Mouse (Mus musculus): ENCODE data around the gene Kbtbd4. TPM values are rescaled to one million over a fixed set of nuclear protein-coding genes. Genes with fewer than 3 reads are reported as not detected.
A peak's percentile ranks its signal among the peaks of the same experiment; 100 is the strongest.
"Not testable (repeated sequence)": the region's sequence is repeated elsewhere in the genome, so short reads cannot be mapped to it uniquely, and the experiment has no call there.

Gene Kbtbd4
- total RNA-seq, 1 experiment from 2014 or later: 25.1 TPM

DNA sequence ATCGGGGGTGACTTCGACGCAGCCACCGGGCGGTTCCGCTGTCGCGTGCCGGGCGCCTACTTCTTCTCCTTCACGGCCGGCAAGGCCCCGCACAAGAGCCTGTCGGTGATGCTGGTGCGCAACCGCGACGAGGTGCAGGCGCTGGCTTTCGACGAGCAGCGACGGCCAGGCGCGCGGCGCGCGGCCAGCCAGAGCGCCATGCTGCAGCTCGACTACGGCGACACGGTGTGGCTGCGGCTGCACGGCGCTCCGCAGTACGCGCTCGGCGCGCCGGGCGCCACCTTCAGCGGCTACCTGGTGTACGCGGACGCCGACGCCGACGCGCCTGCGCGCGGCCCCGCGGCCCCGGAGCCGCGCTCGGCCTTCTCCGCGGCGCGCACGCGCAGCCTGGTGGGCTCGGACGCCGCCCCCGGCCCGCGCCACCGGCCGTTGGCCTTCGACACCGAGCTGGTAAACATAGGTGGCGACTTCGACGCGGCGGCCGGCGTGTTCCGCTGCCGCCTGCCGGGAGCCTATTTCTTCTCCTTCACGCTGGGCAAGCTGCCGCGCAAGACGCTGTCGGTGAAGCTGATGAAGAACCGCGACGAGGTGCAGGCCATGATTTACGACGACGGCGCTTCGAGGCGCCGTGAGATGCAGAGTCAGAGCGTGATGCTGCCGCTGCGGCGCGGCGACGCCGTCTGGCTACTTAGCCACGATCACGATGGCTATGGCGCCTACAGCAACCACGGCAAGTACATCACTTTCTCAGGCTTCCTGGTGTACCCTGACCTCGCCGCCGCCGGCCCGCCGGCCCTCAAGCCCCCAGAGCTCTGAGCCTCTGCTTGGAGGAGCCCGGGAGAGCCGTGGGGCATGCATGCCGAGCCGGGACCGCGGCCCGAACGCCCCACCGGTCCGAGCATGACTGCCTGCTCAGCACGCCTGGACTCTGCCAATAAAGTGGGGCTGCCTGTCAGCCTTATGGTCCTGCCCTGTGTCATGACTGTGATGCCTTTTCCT is 14.7 kb upstream of the Kbtbd4 start:
- peak; percentile 42; a peak in 3 of 4 replicates for ATAC-seq (replicated peaks in 1 of 2; ENCODE audit: insufficient read depth in 1 of 2, low FRiP score in 2 of 2, low TSS enrichment in 1 of 2, low read depth in 1 of 2, poor library complexity in 2 of 2, severe bottlenecking in 2 of 2)

DNA sequence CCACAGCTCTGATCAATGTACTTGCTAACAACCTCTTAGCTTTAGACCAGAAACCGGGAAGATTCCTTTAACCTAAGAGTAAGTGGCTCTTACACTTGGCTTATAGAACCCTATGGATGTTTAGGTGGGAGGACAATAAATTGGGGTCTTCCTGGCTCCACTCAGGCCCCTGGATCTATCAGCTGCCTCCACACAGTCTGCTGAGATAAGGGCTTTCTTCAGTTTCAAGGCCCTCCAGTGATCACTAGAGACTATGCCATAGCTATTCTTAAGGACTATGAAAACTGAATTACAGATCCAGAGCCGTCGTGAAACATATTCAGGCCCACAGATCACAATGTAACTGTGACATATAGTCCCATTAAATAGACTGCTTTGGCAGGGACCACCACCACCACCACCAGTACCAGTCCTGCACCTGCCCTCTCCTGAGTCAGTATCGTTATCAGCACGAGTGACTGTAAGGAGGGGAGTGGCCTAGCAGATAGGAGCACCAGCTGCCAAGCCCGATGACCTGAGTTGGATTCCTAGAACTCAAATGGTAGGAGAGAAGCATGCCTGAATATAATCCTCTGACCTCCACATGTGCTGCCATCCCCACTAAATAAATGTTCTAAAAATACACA is 10.8 kb upstream of the Kbtbd4 start:
- ATAC-seq (replicated peaks in 1 of 2; ENCODE audit: insufficient read depth in 1 of 2, low FRiP score in 2 of 2, low TSS enrichment in 1 of 2, low read depth in 1 of 2, poor library complexity in 2 of 2, severe bottlenecking in 2 of 2): no peak

DNA sequence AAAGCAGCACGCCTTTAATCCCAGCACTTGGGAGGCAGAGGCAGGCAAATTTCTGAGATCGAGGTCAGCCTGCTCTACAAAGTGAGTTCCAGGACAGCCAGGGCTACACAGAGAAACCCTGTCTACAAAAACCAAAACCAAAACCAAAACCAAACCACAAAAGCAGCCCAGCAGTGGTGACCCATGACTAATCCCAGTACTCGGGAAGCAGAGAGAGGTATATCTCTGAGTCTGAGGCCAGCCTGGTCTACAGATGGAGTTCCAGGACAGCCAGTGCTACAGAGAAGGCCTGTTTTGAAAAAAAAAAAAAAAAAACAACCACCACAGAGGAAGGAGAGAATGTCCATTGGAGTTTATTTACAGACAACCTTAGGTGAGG is 10.3 kb upstream of the Kbtbd4 start:
- not testable (repeated sequence) for ATAC-seq (replicated peaks in 1 of 2; ENCODE audit: insufficient read depth in 1 of 2, low FRiP score in 2 of 2, low TSS enrichment in 1 of 2, low read depth in 1 of 2, poor library complexity in 2 of 2, severe bottlenecking in 2 of 2)

DNA sequence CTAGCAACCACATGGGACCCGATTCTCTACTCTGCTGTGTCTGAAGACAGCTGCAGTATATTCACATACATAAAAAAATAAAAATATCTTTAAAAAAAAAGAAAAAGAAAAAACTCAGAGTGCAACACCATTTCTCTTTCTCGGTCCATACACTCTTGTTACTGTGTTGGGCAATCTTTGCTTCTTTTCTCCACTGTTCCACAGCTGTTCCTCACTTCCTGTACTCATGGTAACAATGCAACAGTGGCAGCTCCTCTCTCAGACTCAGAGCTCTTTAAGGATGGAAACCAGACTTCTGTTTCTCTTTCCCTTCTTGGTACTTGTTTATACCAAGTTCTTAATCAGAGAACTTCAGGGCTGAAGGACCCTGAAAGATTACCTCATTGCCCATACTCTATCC is 1.1 kb upstream of the Kbtbd4 start:
- ATAC-seq (replicated peaks in 1 of 2; ENCODE audit: insufficient read depth in 1 of 2, low FRiP score in 2 of 2, low TSS enrichment in 1 of 2, low read depth in 1 of 2, poor library complexity in 2 of 2, severe bottlenecking in 2 of 2): 0 out of 4 replicates have a peak, but pooled peaks of 1 of the 2 experiments have one; percentile 25

DNA sequence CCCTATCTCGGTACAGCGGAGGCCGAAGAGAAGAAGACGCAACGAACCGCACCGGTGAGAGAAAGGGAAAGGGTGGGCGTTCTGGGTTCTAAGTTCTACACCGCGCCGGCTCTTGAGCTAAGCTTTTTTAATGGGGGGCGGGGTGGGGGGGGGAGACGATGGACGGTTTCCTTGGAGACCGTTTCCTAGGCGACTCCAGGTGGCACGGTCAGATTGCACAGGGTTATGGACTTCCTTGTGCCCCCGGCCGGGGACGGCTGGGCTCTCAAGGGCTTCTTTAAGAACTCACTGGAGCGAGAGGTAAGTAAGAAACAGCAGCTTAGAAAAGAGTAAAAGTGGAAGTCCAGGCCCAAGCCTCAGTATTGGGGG is 300 bp downstream of the Kbtbd4 start:
- peak in 1 of 2 experiments; percentile 12; a peak in 1 of 4 replicates for ATAC-seq (replicated peaks in 1 of 2; ENCODE audit: insufficient read depth in 1 of 2, low FRiP score in 2 of 2, low TSS enrichment in 1 of 2, low read depth in 1 of 2, poor library complexity in 2 of 2, severe bottlenecking in 2 of 2)

DNA sequence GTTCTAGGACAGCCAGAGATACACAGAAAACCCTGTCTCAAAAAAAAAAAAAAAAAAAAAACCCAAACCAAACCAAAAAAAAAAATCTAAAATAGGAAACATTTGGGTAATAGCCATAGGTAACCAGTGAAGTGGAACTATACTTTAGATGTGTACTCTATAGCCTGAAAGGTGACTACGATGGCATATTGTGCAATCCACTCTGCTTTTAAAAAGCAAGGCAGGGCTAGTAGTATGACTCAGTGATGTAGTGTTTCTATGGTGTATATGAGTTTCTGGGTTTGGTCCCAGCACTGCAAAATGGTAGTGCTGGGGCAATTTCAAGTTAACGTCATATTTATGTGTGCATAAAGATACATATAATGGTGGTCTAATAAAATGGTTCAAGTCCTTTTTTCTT is 2.2 kb downstream of the Kbtbd4 start:
- no peak for ATAC-seq (replicated peaks in 1 of 2; ENCODE audit: insufficient read depth in 1 of 2, low FRiP score in 2 of 2, low TSS enrichment in 1 of 2, low read depth in 1 of 2, poor library complexity in 2 of 2, severe bottlenecking in 2 of 2)

DNA sequence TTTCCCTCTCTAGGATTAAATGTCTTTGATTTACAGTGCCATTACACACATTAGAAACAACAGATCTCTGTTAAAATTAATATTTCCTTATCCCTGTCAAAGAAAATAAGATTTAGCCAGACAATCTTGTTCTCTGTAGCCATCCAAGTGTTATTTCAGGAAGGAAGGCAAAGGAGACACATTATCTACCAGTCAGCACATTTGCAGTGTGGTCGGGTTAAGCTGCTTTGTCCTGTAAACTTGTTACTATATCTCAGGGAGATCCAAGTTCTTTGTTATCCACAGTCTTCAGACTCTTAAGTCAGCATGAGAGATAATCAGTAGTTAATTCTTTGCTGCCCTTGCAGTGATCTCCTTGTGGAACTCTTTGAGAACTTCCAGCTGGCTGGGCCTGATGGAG is 6.3 kb downstream of the Kbtbd4 start:
- no peak for ATAC-seq (replicated peaks in 1 of 2; ENCODE audit: insufficient read depth in 1 of 2, low FRiP score in 2 of 2, low TSS enrichment in 1 of 2, low read depth in 1 of 2, poor library complexity in 2 of 2, severe bottlenecking in 2 of 2)

DNA sequence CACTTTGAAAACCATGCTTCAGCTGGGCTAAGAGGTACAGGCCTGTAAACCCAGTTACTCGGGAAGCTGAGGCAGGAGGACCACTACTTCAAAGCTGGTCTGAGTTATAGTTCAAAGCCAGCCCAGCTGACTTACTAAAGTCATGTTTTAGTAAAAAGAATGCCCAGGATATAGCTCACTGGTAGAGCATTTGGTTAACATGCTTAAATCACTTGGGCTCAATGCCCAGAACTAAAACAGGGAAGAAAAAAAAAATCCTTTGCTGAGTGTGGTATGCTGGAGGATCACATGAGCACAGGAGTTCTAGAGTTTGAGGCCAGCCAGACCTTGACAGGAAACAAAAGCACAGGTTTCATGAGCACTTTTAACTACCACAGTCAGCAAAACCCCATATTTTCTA is 7.1 kb downstream of the Kbtbd4 start:
- no peak for ATAC-seq (replicated peaks in 1 of 2; ENCODE audit: insufficient read depth in 1 of 2, low FRiP score in 2 of 2, low TSS enrichment in 1 of 2, low read depth in 1 of 2, poor library complexity in 2 of 2, severe bottlenecking in 2 of 2)

DNA sequence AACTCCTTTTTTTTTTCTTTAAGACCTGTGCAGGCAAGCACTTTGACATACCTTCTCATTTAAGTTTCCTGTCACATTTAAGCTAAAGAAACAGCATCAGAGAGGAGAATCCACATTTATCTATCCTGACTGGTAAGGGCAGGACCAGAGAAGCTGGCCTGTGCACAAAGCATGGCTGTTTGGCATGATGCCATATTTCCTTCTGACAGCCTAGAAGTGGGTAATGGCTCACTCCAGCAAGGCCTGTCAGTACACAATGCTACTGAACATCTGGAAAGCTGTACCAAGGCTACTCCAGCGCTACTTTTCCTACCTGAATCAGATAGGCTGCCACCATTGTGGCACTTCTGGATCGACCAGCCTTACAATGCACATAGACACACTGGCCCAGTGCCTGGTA is 9.1 kb downstream of the Kbtbd4 start:
- ATAC-seq (replicated peaks in 1 of 2; ENCODE audit: insufficient read depth in 1 of 2, low FRiP score in 2 of 2, low TSS enrichment in 1 of 2, low read depth in 1 of 2, poor library complexity in 2 of 2, severe bottlenecking in 2 of 2): no peak

DNA sequence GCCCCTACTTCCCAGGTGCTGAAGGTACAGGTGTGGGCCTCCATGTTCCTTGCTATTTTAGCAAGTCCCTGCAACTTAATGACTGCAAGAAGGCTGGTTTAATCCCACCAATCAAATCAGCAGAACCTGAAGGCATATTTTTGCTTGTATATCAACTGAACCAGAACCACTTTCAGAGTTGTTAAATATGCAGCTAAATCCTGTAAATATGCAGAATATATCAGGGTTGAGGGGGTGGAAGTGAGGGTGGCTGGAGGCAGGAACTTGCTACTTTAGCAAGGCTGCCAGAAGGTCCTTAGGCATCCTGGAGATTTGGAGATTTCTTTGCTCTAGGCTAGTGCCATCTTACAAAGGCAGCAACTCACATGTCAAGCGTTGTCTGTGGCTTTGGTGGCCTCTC is 11.0 kb downstream of the Kbtbd4 start:
- no peak for ATAC-seq (replicated peaks in 1 of 2; ENCODE audit: insufficient read depth in 1 of 2, low FRiP score in 2 of 2, low TSS enrichment in 1 of 2, low read depth in 1 of 2, poor library complexity in 2 of 2, severe bottlenecking in 2 of 2)

DNA sequence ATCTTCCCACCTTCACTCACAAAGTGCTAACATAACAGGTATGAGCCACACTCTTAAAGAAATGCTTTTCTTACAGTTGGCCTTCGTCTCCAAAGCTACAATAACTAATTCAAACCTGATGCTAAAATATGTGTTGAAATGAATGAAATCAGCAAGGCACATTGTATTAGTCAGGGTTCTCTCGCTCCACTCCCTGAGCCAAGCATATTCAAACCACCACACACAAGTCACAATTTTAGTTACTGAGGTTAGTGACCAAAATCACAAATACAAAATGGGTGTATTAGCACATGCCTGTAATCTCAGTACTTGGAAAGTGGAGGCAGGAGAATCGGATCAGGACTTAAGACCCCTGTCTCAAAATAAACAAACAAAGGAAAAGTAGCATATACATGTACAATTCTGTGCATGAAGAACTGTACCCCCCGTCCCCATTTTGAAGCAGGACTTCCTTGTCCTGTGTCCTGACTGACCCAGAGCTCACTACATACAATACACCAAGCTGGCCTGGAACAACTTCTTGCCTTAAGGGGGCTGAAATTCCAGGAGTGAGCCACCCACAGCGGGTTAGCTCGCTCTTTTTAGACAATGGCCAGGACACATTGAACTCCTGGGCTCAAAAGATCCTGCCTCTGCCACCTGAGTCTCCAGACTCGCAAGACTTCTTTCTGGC is 12.2 kb downstream of the Kbtbd4 start:
- ATAC-seq (replicated peaks in 1 of 2; ENCODE audit: insufficient read depth in 1 of 2, low FRiP score in 2 of 2, low TSS enrichment in 1 of 2, low read depth in 1 of 2, poor library complexity in 2 of 2, severe bottlenecking in 2 of 2): no peak; a peak in 1 of 4 replicates

DNA sequence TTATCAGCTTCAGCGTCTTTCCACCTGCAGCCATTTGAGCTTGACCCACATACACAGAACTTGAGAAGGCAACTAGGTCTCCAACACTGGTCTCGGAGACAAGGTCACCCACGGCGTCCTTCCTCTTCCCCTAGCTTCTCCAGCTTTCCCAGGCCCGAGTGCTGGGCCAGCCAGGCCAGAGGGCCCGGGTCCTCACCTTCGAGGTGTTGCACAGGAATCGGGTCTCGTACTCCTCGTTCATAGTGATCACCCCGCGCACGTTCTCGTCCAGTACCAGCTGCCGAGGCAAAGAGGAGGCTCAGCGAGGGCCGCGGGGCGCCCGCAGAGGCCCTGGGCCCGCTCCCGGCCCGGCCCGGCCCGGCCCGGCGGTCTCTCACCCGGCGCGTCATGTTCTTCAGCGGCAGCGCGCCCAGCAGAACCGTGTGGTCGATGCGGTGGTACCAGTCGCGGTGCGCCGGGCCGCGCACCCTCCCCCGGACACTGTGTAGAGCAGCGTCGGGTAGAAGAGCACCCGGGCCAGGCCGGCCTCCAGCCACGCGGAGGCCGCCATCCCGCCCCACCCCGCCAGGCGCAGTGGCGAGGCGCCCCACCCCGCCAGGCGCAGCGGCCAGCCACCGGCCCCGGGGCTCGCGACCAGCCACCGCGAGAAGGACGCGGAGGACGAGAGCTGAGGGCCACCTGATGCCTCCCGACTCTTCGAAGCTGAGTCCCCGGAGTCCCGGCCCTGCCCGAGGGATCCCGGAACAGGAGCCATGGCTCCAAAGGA is 12.9 kb downstream of the Kbtbd4 start:
- peak; percentile 50 to 74 for ATAC-seq (replicated peaks in 1 of 2; ENCODE audit: insufficient read depth in 1 of 2, low FRiP score in 2 of 2, low TSS enrichment in 1 of 2, low read depth in 1 of 2, poor library complexity in 2 of 2, severe bottlenecking in 2 of 2)

DNA sequence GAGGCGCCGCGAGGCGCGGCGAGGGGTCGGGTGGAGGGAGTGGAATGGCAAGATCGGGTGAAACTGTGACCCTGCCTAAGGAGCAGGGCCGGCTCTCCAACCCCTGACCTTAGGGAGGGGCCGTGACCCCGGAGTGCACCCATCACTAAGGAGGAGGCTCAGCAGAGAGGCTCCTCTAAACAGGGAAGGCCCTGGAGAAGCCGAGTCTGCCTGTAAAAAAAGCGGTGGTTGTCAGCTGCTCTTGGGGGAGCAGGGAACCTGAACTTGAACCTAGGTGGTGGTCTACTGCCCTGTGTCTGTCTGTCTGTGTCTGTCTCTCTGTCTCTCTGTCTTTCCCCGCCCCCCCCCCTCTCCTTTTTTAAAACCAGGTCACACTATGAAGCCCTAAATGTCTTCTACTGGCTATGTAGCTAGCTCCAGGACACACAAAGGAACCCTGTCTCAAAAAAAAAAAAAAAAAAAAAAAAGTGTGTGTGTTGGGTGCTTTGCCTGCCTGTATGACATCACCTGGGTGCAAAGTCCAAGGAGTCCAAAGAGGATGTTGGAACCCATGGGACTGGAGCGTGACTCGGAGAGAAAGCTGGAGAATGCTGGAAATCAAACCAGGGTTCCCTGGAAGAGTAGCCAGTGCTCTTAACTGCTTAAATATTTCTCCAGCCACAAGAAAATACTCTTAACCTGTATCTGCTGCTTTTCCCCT is 13.6 kb downstream of the Kbtbd4 start:
- ATAC-seq (replicated peaks in 1 of 2; ENCODE audit: insufficient read depth in 1 of 2, low FRiP score in 2 of 2, low TSS enrichment in 1 of 2, low read depth in 1 of 2, poor library complexity in 2 of 2, severe bottlenecking in 2 of 2): peak; percentile 23 to 50; a peak in 3 of 4 replicates

DNA sequence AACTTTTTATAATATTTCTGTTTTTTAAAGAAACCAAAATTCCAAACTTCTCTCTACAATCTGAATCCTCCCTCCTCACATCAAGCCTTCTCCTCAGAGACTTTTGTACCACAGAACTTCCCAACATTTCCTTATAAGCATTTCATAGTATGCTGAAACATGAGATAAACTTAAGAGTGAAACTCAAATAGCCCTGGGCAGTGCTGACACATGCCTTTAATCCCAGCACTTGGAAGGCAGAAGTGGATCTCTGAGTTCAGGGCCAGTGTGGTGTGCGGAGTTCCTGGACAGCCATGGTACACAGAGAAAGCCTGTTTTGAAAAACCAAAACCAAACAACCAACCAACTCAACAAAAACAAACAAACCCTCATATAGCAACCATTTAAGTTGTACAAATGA is 16.6 kb downstream of the Kbtbd4 start:
- ATAC-seq (replicated peaks in 1 of 2; ENCODE audit: insufficient read depth in 1 of 2, low FRiP score in 2 of 2, low TSS enrichment in 1 of 2, low read depth in 1 of 2, poor library complexity in 2 of 2, severe bottlenecking in 2 of 2): no peak

DNA sequence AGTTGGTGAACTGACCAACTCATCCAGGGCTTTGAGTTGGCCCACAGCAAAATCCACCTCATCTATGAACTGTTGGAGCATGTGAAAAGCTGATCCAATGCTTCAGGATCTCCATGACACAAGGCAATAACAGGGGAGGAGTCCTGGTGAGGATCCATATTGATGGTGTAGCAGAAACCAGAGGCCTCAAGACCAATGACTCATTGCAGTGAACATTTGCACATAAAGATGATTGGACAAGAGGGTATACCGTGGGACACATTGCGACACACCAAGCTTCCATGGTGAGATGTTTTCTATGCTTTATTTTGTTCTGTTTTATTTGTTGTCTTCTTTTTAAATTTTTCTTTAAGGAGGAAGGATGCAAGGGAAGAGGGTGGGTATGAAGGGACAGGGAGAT is 18.1 kb downstream of the Kbtbd4 start:
- no peak for ATAC-seq (replicated peaks in 1 of 2; ENCODE audit: insufficient read depth in 1 of 2, low FRiP score in 2 of 2, low TSS enrichment in 1 of 2, low read depth in 1 of 2, poor library complexity in 2 of 2, severe bottlenecking in 2 of 2)

DNA sequence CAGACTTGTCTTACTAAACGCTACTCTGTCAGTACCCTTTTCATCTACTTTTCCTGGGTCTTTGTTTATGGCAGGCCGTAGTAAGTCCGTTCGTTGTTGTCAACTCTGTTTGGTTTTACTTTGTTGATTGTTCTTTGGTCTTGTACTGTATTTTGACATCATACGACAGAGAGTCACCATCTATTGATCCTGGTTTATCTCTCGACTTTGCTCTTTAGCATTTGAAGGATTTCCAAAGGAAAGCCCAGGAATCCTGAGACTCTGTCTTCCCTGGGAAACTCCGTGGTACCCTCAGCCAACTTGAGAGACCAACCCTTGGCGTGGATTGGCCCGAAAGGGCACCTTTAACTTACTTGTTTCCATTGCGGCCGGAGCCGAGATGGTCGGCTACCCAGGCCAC is 24.0 kb downstream of the Kbtbd4 start:
- ATAC-seq (replicated peaks in 1 of 2; ENCODE audit: insufficient read depth in 1 of 2, low FRiP score in 2 of 2, low TSS enrichment in 1 of 2, low read depth in 1 of 2, poor library complexity in 2 of 2, severe bottlenecking in 2 of 2): no peak

DNA sequence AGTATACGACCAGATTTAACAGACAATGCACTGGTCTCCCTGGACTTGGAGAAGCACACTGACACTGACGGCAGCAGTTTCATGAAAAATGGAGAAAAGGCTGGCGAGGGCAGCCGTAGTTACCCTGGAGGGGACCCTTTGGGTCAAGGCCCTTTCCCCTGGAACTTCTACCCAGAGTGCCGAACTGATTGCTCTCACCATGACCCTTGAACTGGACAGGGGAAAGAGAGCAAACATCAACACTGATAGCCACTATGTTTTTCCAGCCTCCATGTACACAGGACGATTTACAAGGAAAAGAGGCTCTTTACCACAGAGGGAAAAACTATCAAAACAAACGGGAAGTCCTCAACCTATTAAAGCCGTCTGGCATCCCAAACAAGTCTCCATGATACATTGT is 27.3 kb downstream of the Kbtbd4 start:
- ATAC-seq (replicated peaks in 1 of 2; ENCODE audit: insufficient read depth in 1 of 2, low FRiP score in 2 of 2, low TSS enrichment in 1 of 2, low read depth in 1 of 2, poor library complexity in 2 of 2, severe bottlenecking in 2 of 2): no peak

All from hematopoietic stem cell, adult 5-6 weeks (primary cell).